Mouse (Mus musculus) adrenal gland, postnatal 4 days (tissue): ENCODE measurements around the gene Sgms2. TPM values are rescaled to one million over a fixed set of nuclear protein-coding genes. Genes with fewer than 3 reads are reported as not detected.

Source experiments
- DNase-seq, 2 experiments: peaks; one replicate each; pipeline ENCODE4 v3.0.0; 2021 to 2022; ENCODE audit warnings: low spot score in 2 of 2, mixed read lengths in 2 of 2
- total RNA-seq, 2 experiments: library from RNA; stranded (reverse); gene quantifications; 2 replicates each; pipeline ENCODE4 v1.2.3; 2021

The Sgms2 gene
- total RNA-seq, 2 experiments from 2014 or later, result 8.9 to 9.8 TPM

- DNase-seq, result no peak
These were observed 178.9 kb downstream of the Sgms2 start for GRCm38 (mm10) chr3:131312340-131312739.

GRCm38 (mm10) chr3:131310572-131310971 lies 180.6 kb downstream of the Sgms2 start:
- no peak for DNase-seq

GRCm38 (mm10) chr3:131307811-131308210 lies 183.4 kb downstream of the Sgms2 start:
- no peak for DNase-seq

GRCm38 (mm10) chr3:131306255-131306654 lies 185.0 kb downstream of the Sgms2 start:
- no peak for DNase-seq

- DNase-seq, result no peak
These were observed 187.9 kb downstream of the Sgms2 start for GRCm38 (mm10) chr3:131303320-131303714.

- peak; percentile 70 to 71 for DNase-seq
These were observed 188.5 kb downstream of the Sgms2 start, which contains the start of gene Cyp2u1 for GRCm38 (mm10) chr3:131302452-131303319. Cyp2u1 (minus strand) TSS chr3:131303227.

GRCm38 (mm10) chr3:131299908-131300307 lies 191.3 kb downstream of the Sgms2 start:
- DNase-seq, result no peak

- DNase-seq, result no peak
These were observed 192.1 kb downstream of the Sgms2 start for GRCm38 (mm10) chr3:131299078-131299477.

- no peak for DNase-seq
These were observed 194.3 kb downstream of the Sgms2 start for GRCm38 (mm10) chr3:131296893-131297292.

GRCm38 (mm10) chr3:131295513-131296200 lies 195.6 kb downstream of the Sgms2 start:
- DNase-seq, result no peak

- no peak for DNase-seq
These were observed 196.7 kb downstream of the Sgms2 start for GRCm38 (mm10) chr3:131294503-131294902.

GRCm38 (mm10) chr3:131292959-131293358 lies 198.3 kb downstream of the Sgms2 start:
- DNase-seq, result no peak

- DNase-seq, result no peak
These were observed 198.9 kb downstream of the Sgms2 start for GRCm38 (mm10) chr3:131292349-131292748.

- DNase-seq, result no peak
These were observed 199.3 kb downstream of the Sgms2 start for GRCm38 (mm10) chr3:131291890-131292289.

GRCm38 (mm10) chr3:131274151-131274550 lies 217.1 kb downstream of the Sgms2 start:
- no peak for DNase-seq

- no peak for DNase-seq
These were observed 218.7 kb downstream of the Sgms2 start for GRCm38 (mm10) chr3:131272374-131273100.

- DNase-seq, result peak; percentile 65 to 68
These were observed 219.4 kb downstream of the Sgms2 start, which contains the start of gene Hadh for GRCm38 (mm10) chr3:131271559-131272373. Hadh (minus strand) TSS chr3:131272101.

GRCm38 (mm10) chr3:131271157-131271556 lies 220.1 kb downstream of the Sgms2 start:
- DNase-seq, result peak in 1 of 2 experiments; percentile 40

GRCm38 (mm10) chr3:131270381-131270780 lies 220.8 kb downstream of the Sgms2 start:
- DNase-seq, result no peak
